Mouse (Mus musculus) layer of hippocampus, adult 2 months (tissue): ENCODE measurements at regions not wholly inside any gene's neighbourhood (a gene's known extent, or its start where the extent isn't known, plus 50 kb on each side); places are given as distances from the start of the nearest gene placed in this dataset.
A peak's percentile ranks its signal among the peaks of the same experiment; 100 is the strongest.
"Not testable (repeated sequence)": the region's sequence is repeated elsewhere in the genome, so short reads cannot be mapped to it uniquely, and the experiment has no call there.

Source experiments
- DNase-seq, 2 experiments: peaks; one replicate each; pipeline ENCODE4 v3.0.0; 2022; ENCODE audit warnings: low spot score in 2 of 2
- H3K27ac ChIP-seq: fragments of 200-600 bp; 2 replicates; pipeline ENCODE4 v1.8.1; 2022
- H3K4me3 ChIP-seq: fragments of 200-600 bp; 2 replicates; pipeline ENCODE4 v1.8.1; 2022; ENCODE audit warnings: mild to moderate bottlenecking
- CTCF ChIP-seq: fragments of 200-600 bp; conservative IDR thresholded peaks from 2 replicates; pipeline ENCODE4 v1.8.1; 2022; ENCODE audit warnings: antibody characterized with exemption, mild to moderate bottlenecking, moderate library complexity

- H3K4me3 ChIP-seq: no peak overlapping the region
- no peak overlapping the region for H3K27ac ChIP-seq
- DNase-seq: no peak
- no peak for TF ChIP-seq CTCF
Measured at GRCm38 (mm10) chr1:94969543-94969942, 343.9 kb upstream of the Fam174a start.

GRCm38 (mm10) chr1:94970103-94970759, 343.2 kb upstream of the Fam174a start:
- no peak overlapping the region for H3K27ac ChIP-seq
- H3K4me3 ChIP-seq: no peak overlapping the region
- no peak for TF ChIP-seq CTCF
- DNase-seq: peak in 1 of 2 experiments; percentile 23

- Histone ChIP-seq H3K27ac (no peak overlapping the region), H3K4me3 (no peak overlapping the region)
- no peak for DNase-seq
- no peak for TF ChIP-seq CTCF
Measured at GRCm38 (mm10) chr1:94993338-94993737, 320.1 kb upstream of the Fam174a start.

GRCm38 (mm10) chr1:95003900-95004299, 309.5 kb upstream of the Fam174a start:
- no peak for DNase-seq
- Histone ChIP-seq H3K27ac (no peak overlapping the region), H3K4me3 (no peak overlapping the region)
- TF ChIP-seq CTCF: no peak

GRCm38 (mm10) chr1:95030579-95030978, 282.8 kb upstream of the Fam174a start:
- H3K4me3 ChIP-seq: no peak overlapping the region
- no peak for DNase-seq
- no peak for TF ChIP-seq CTCF
- no peak overlapping the region for H3K27ac ChIP-seq

- H3K27ac ChIP-seq, DNase-seq, H3K4me3 ChIP-seq: not testable (repeated sequence)
Measured at GRCm38 (mm10) chr1:95033661-95034414, 279.6 kb upstream of the Fam174a start.

- TF ChIP-seq CTCF: no peak
Measured at GRCm38 (mm10) chr1:95038411-95038810, 275.0 kb upstream of the Fam174a start.

GRCm38 (mm10) chr1:95040332-95040731, 273.1 kb upstream of the Fam174a start:
- no peak overlapping the region for H3K27ac ChIP-seq
- no peak overlapping the region for H3K4me3 ChIP-seq
- no peak for DNase-seq
- no peak for TF ChIP-seq CTCF

More at GRCm38 (mm10) chr1:95038411-95038810, 275.0 kb upstream of the Fam174a start:
- no peak overlapping the region for H3K27ac ChIP-seq
- DNase-seq: no peak
- no peak overlapping the region for H3K4me3 ChIP-seq

GRCm38 (mm10) chr1:95043355-95043754, 270.1 kb upstream of the Fam174a start:
- Histone ChIP-seq H3K27ac (no peak overlapping the region), H3K4me3 (no peak overlapping the region)
- no peak for DNase-seq
- TF ChIP-seq CTCF: no peak

GRCm38 (mm10) chr1:95064330-95065193, 248.9 kb upstream of the Fam174a start:
- no peak for TF ChIP-seq CTCF
- no peak overlapping the region for H3K27ac ChIP-seq
- H3K4me3 ChIP-seq: no peak overlapping the region
- no peak for DNase-seq

GRCm38 (mm10) chr1:95065620-95066019, 247.8 kb upstream of the Fam174a start:
- Histone ChIP-seq H3K27ac (no peak overlapping the region), H3K4me3 (no peak overlapping the region)
- no peak for TF ChIP-seq CTCF
- DNase-seq: no peak

GRCm38 (mm10) chr1:95066040-95066439, 247.4 kb upstream of the Fam174a start:
- Histone ChIP-seq H3K27ac (no peak overlapping the region), H3K4me3 (no peak overlapping the region)
- no peak for TF ChIP-seq CTCF
- DNase-seq: no peak

GRCm38 (mm10) chr1:95075151-95075550, 238.3 kb upstream of the Fam174a start:
- Histone ChIP-seq H3K27ac (no peak overlapping the region), H3K4me3 (no peak overlapping the region)
- no peak for DNase-seq
- TF ChIP-seq CTCF: no peak
